Mouse (Mus musculus): ENCODE data around the gene Taar9. TPM values are rescaled to one million over a fixed set of nuclear protein-coding genes. Genes with fewer than 3 reads are reported as not detected.

Taar9 gene
- total and polyA plus RNA-seq, 3 experiments: not detected

- dilution Hi-C loops (cut with MboI; ENCODE audit: extremely low pct_ligation_motif_present, extremely low pct_unique_long_range_greater_than_20kb, low sequenced_read_pairs): no loop called here
- in situ Hi-C loops (cut with MboI; ENCODE audit: low pct_ligation_motif_present, low pct_unique_long_range_greater_than_20kb, low sequenced_read_pairs): loop anchor here (25.0 kb wide), 1 partner anchor 322 kb away; no protein-coding TSS in a partner anchor
- H3K4me1 ChIP-seq (ENCODE audit: control insufficient read depth in 1 of 2, insufficient read depth in 2 of 2): peaks cover 0 to 17% of the 10 kb centered on the region in 2 experiments; a peak in 2 of 4 replicates
- TF ChIP-seq MEF2A (IDR thresholded peaks at IDR 0.05; ENCODE audit: borderline replicate concordance, low read depth, low read length) (no peak), RAD21 (IDR thresholded peaks at IDR 0.05; ENCODE audit: low read depth, low read length) (no peak), BHLHE40 (IDR thresholded peaks at IDR 0.05; ENCODE audit: low read depth, low read length) (no peak), CTCF (conservative IDR thresholded peaks at IDR 0.05 in 1 of 2, IDR thresholded peaks at IDR 0.05 in 1 of 2; ENCODE audit: low read depth in 2 of 2, low read length in 2 of 2) (no peak), JUND (conservative IDR thresholded peaks at IDR 0.05; ENCODE audit: low read depth, low read length) (no peak), USF2 (conservative IDR thresholded peaks at IDR 0.05; ENCODE audit: low read depth, low read length) (no peak), GABPA (IDR thresholded peaks at IDR 0.05; ENCODE audit: insufficient replicate concordance, low read depth, low read length) (no peak), CHD1 (IDR thresholded peaks at IDR 0.05; ENCODE audit: low read depth, low read length) (no peak), MAZ (IDR thresholded peaks at IDR 0.05; ENCODE audit: low read depth, low read length) (no peak), POLR2AphosphoS2 (IDR thresholded peaks at IDR 0.05; ENCODE audit: low read depth, low read length) (no peak), ETS1 (conservative IDR thresholded peaks at IDR 0.05; ENCODE audit: low read depth, low read length) (no peak), SIN3A (IDR thresholded peaks at IDR 0.05; ENCODE audit: low read length) (no peak), CHD2 (IDR thresholded peaks at IDR 0.05; ENCODE audit: low read length) (no peak), NRF1 (IDR thresholded peaks at IDR 0.05; ENCODE audit: low read depth, low read length) (no peak), TBP (conservative IDR thresholded peaks at IDR 0.05; ENCODE audit: low read depth, low read length) (no peak), PAX5 (IDR thresholded peaks at IDR 0.05; ENCODE audit: low read length) (no peak), ELF1 (IDR thresholded peaks at IDR 0.05; ENCODE audit: low read depth, low read length) (no peak)
- H3K36me3 ChIP-seq (replicated peaks in 1 of 2; ENCODE audit: control insufficient read depth in 1 of 2, insufficient read depth in 1 of 2, low read length in 1 of 2): no peaks in the 10 kb centered on the region
- no peak overlapping the region for H3K9ac ChIP-seq (ENCODE audit: insufficient read depth, low read depth)
- H3K9me3 ChIP-seq (replicated peaks; ENCODE audit: low read length): no peaks in the 10 kb centered on the region
- DNase-seq (ENCODE audit: extremely low read depth): no peak
- H3K4me3 ChIP-seq (replicated peaks in 1 of 3; ENCODE audit: low read depth in 2 of 3, low read length in 2 of 3, poor library complexity in 1 of 3): no peak overlapping the region
- H3K27ac ChIP-seq (ENCODE audit: insufficient read depth, low read depth): no peak overlapping the region
- H3K4me2 ChIP-seq (ENCODE audit: insufficient read depth, low read depth, poor library complexity, severe bottlenecking): no peak overlapping the region
- H3K27me3 ChIP-seq (replicated peaks): no peaks in the 10 kb centered on the region
- no peaks in the 10 kb centered on the region for H3K79me2 ChIP-seq (replicated peaks; ENCODE audit: control insufficient read depth, extremely low read depth, insufficient read depth, poor library complexity, severe bottlenecking)
Observed at GRCm38 (mm10) chr10:24134071-24134645, 24.8 kb upstream of the Taar9 start.

GRCm38 (mm10) chr10:24133132-24133531, 23.8 kb upstream of the Taar9 start:
- Histone ChIP-seq H3K4me3 (replicated peaks in 1 of 3; ENCODE audit: low read depth in 2 of 3, low read length in 2 of 3, poor library complexity in 1 of 3) (no peak overlapping the region), H3K79me2 (replicated peaks; ENCODE audit: control insufficient read depth, extremely low read depth, insufficient read depth, poor library complexity, severe bottlenecking) (no peaks in the 10 kb centered on the region), H3K36me3 (replicated peaks in 1 of 2; ENCODE audit: control insufficient read depth in 1 of 2, insufficient read depth in 1 of 2, low read length in 1 of 2) (no peaks in the 10 kb centered on the region), H3K4me2 (ENCODE audit: insufficient read depth, low read depth, poor library complexity, severe bottlenecking) (no peak overlapping the region; the same call in 1 of the 2 replicates), H3K9ac (ENCODE audit: insufficient read depth, low read depth) (no peak overlapping the region), H3K4me1 (ENCODE audit: control insufficient read depth in 1 of 2, insufficient read depth in 2 of 2) (peaks cover 0 to 17% of the 10 kb centered on the region in 2 experiments; a peak in 2 of 4 replicates), H3K27ac (ENCODE audit: insufficient read depth, low read depth) (no peak overlapping the region), H3K9me3 (replicated peaks; ENCODE audit: low read length) (no peaks in the 10 kb centered on the region), H3K27me3 (replicated peaks) (no peaks in the 10 kb centered on the region)
- dilution Hi-C loops (cut with MboI; ENCODE audit: extremely low pct_ligation_motif_present, extremely low pct_unique_long_range_greater_than_20kb, low sequenced_read_pairs) (no loop called here), in situ Hi-C loops (cut with MboI; ENCODE audit: low pct_ligation_motif_present, low pct_unique_long_range_greater_than_20kb, low sequenced_read_pairs) (loop anchor here (25.0 kb wide), 1 partner anchor 321 kb away; no protein-coding TSS in a partner anchor)
- DNase-seq (ENCODE audit: extremely low read depth): peak; percentile 57
- no peak for TF ChIP-seq JUND (conservative IDR thresholded peaks at IDR 0.05; ENCODE audit: low read depth, low read length)
- TF ChIP-seq MEF2A (IDR thresholded peaks at IDR 0.05; ENCODE audit: borderline replicate concordance, low read depth, low read length): no peak
- TF ChIP-seq CTCF (conservative IDR thresholded peaks at IDR 0.05 in 1 of 2, IDR thresholded peaks at IDR 0.05 in 1 of 2; ENCODE audit: low read depth in 2 of 2, low read length in 2 of 2): no peak
- peak; percentile 35; the same call in 1 of the 2 replicates for TF ChIP-seq EP300 (IDR thresholded peaks at IDR 0.05; ENCODE audit: low read length)
- TF ChIP-seq ZKSCAN1 (IDR thresholded peaks at IDR 0.05; ENCODE audit: borderline replicate concordance, low read depth, low read length): no peak
- peak; percentile 69 for TF ChIP-seq ELF1 (IDR thresholded peaks at IDR 0.05; ENCODE audit: low read depth, low read length)
- no peak for TF ChIP-seq E2F4 (IDR thresholded peaks at IDR 0.05; ENCODE audit: insufficient replicate concordance, low read depth, low read length)
- TF ChIP-seq MXI1 (IDR thresholded peaks at IDR 0.05; ENCODE audit: low read depth, low read length): peak; percentile 53; the same call in 1 of the 2 replicates
- no peak for TF ChIP-seq USF2 (conservative IDR thresholded peaks at IDR 0.05; ENCODE audit: low read depth, low read length)
- TF ChIP-seq PAX5 (IDR thresholded peaks at IDR 0.05; ENCODE audit: low read length): no peak
- no peak for TF ChIP-seq POLR2A (IDR thresholded peaks at IDR 0.05; ENCODE audit: low read depth, low read length)
- no peak for TF ChIP-seq GABPA (IDR thresholded peaks at IDR 0.05; ENCODE audit: insufficient replicate concordance, low read depth, low read length)
- no peak for TF ChIP-seq UBTF (IDR thresholded peaks at IDR 0.05; ENCODE audit: low read depth, low read length)
- TF ChIP-seq KAT2A (IDR thresholded peaks at IDR 0.05; ENCODE audit: insufficient replicate concordance, low read length): no peak
- no peak for TF ChIP-seq ZMIZ1 (IDR thresholded peaks at IDR 0.05; ENCODE audit: low read depth, low read length)
- no peak for TF ChIP-seq POLR2AphosphoS2 (IDR thresholded peaks at IDR 0.05; ENCODE audit: low read depth, low read length)
- no peak for TF ChIP-seq NRF1 (IDR thresholded peaks at IDR 0.05; ENCODE audit: low read depth, low read length)
- no peak for TF ChIP-seq SIN3A (IDR thresholded peaks at IDR 0.05; ENCODE audit: low read length)
- peak; percentile 45 for TF ChIP-seq HCFC1 (IDR thresholded peaks at IDR 0.05; ENCODE audit: low read depth, low read length)
- TF ChIP-seq USF1 (IDR thresholded peaks at IDR 0.05; ENCODE audit: low read depth, low read length): no peak
- TF ChIP-seq TCF12 (IDR thresholded peaks at IDR 0.05; ENCODE audit: low read depth, low read length): no peak
- no peak for TF ChIP-seq SMC3 (IDR thresholded peaks at IDR 0.05; ENCODE audit: low read depth, low read length)
- TF ChIP-seq IRF4 (IDR thresholded peaks at IDR 0.05; ENCODE audit: low read depth, low read length): no peak
